Mouse (Mus musculus): ENCODE results near the gene Cobl. TPM values are rescaled to one million over a fixed set of nuclear protein-coding genes. Genes with fewer than 3 reads are reported as not detected.
A peak's percentile ranks its signal among the peaks of the same experiment; 100 is the strongest.

The Cobl gene
- total and polyA plus RNA-seq, 2 experiments from 2014 or later, result 11.5 to 17.4 TPM

GRCm38 (mm10) chr11:12215582-12215981, 249.2 kb downstream of the Cobl start:
- DNase-seq (no peak), ATAC-seq (no peak)
- Histone ChIP-seq H3K4me1 (ENCODE audit: insufficient read depth) (no peaks in the 10 kb centered on the region), H3K9ac (no peak overlapping the region), H3K27ac (ENCODE audit: low read depth, low read length) (no peak overlapping the region), H3K4me3 (ENCODE audit: low read depth, low read length) (no peak overlapping the region), H3K9me3 (ENCODE audit: low read length) (no peaks in the 10 kb centered on the region), H3K36me3 (ENCODE audit: insufficient read depth) (no peaks in the 10 kb centered on the region), H3K4me2 (ENCODE audit: low read depth) (no peak overlapping the region), H3K27me3 (ENCODE audit: insufficient read depth, low read length) (no peaks in the 10 kb centered on the region)
- WGBS, result 97% methylated on average over 1 of the region's 1 CpGs
- no peak for TF ChIP-seq CTCF (IDR thresholded peaks at IDR 0.05; ENCODE audit: low read depth)

DNA sequence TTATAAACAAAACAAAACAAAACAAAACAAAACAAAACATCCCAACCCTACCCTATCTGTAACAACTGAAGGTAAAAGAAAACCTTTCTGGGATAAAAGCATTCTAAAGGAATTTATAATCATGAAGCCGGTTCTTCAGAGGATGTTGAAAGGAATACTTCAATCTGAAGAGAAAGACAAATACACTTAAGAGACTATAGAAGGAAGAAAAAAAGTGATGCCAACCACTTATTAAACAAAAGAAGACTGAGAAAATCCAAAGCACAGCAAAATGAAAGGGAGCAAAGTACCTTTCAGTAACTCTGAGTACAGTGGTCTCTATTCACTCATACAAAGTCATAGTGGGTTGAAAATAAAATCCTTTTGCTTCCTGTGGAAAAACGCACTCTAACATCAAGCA, 256.2 kb downstream of the Cobl start:
- WGBS, result 74% methylated on average over 2 of the region's 2 CpGs
- Histone ChIP-seq H3K36me3 (ENCODE audit: insufficient read depth) (no peaks in the 10 kb centered on the region), H3K27ac (ENCODE audit: low read depth, low read length) (no peak overlapping the region), H3K4me3 (ENCODE audit: low read depth, low read length) (no peak overlapping the region), H3K4me1 (ENCODE audit: insufficient read depth) (no peaks in the 10 kb centered on the region), H3K9ac (no peak overlapping the region), H3K9me3 (ENCODE audit: low read length) (no peaks in the 10 kb centered on the region), H3K27me3 (ENCODE audit: insufficient read depth, low read length) (no peaks in the 10 kb centered on the region), H3K4me2 (ENCODE audit: low read depth) (no peak overlapping the region)
- DNase-seq (no peak), ATAC-seq (no peak)
- TF ChIP-seq CTCF (IDR thresholded peaks at IDR 0.05; ENCODE audit: low read depth), result no peak

- Histone ChIP-seq H3K36me3 (ENCODE audit: insufficient read depth) (no peaks in the 10 kb centered on the region), H3K9me3 (ENCODE audit: low read length) (no peaks in the 10 kb centered on the region), H3K4me2 (ENCODE audit: low read depth) (no peak overlapping the region), H3K27ac (ENCODE audit: low read depth, low read length) (no peak overlapping the region), H3K27me3 (ENCODE audit: insufficient read depth, low read length) (no peaks in the 10 kb centered on the region), H3K4me3 (ENCODE audit: low read depth, low read length) (no peak overlapping the region), H3K9ac (no peak overlapping the region), H3K4me1 (ENCODE audit: insufficient read depth) (no peaks in the 10 kb centered on the region)
- WGBS, result 71% methylated on average over 6 of the region's 6 CpGs
- DNase-seq, result no peak
- TF ChIP-seq CTCF (IDR thresholded peaks at IDR 0.05; ENCODE audit: low read depth), result no peak
- no peak for ATAC-seq
Measured at GRCm38 (mm10) chr11:12205201-12206161, 259.3 kb downstream of the Cobl start.

GRCm38 (mm10) chr11:12199441-12199840, 265.3 kb downstream of the Cobl start:
- H3K36me3 ChIP-seq (ENCODE audit: insufficient read depth), result no peaks in the 10 kb centered on the region
- no peak overlapping the region for H3K27ac ChIP-seq (ENCODE audit: low read depth, low read length)
- H3K9me3 ChIP-seq (ENCODE audit: low read length), result no peaks in the 10 kb centered on the region
- no peaks in the 10 kb centered on the region for H3K4me1 ChIP-seq (ENCODE audit: insufficient read depth)
- H3K4me2 ChIP-seq (ENCODE audit: low read depth), result no peak overlapping the region
- no peak overlapping the region for H3K4me3 ChIP-seq (ENCODE audit: low read depth, low read length)
- no peak for TF ChIP-seq CTCF (IDR thresholded peaks at IDR 0.05; ENCODE audit: low read depth)
- peak; percentile 7 for DNase-seq
- H3K27me3 ChIP-seq (ENCODE audit: insufficient read depth, low read length), result no peaks in the 10 kb centered on the region
- 71% methylated on average over 4 of the region's 4 CpGs for WGBS
- no peak overlapping the region for H3K9ac ChIP-seq
- ATAC-seq, result no peak

DNA sequence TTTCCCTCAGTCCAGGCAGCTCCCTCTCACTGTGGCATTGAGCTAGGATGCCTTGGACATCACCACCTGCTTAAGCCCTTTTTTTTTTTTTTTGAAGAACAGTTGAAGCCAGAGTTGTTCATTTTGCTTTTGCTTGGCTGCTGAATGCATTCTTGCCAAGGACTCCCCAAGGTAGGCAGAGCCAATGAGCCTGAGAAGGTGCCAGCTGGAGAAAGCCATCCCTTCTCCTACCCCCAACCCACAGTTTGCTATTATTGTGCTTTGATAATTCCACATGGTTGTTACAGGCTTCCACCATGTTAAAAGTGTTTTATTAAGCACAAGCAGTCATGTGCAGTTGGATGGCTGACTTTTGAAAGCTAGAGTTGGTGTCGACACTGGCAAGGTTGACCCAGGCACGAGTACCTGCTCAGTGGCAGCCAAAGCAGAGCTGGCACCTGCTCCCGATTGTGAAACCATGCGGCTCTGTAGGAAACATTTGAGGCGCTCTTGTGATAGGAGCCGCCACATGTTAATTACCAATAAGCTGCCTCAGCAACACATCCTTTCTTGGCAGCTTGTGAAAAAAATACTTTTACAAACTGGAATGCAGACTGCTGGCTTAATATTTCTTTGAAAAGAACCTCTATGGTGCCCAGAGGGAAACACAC, 265.9 kb downstream of the Cobl start:
- no peak for TF ChIP-seq CTCF (IDR thresholded peaks at IDR 0.05; ENCODE audit: low read depth)
- Histone ChIP-seq H3K4me1 (ENCODE audit: insufficient read depth) (no peaks in the 10 kb centered on the region), H3K27ac (ENCODE audit: low read depth, low read length) (no peak overlapping the region), H3K4me3 (ENCODE audit: low read depth, low read length) (no peak overlapping the region), H3K27me3 (ENCODE audit: insufficient read depth, low read length) (no peaks in the 10 kb centered on the region), H3K4me2 (ENCODE audit: low read depth) (no peak overlapping the region), H3K36me3 (ENCODE audit: insufficient read depth) (no peaks in the 10 kb centered on the region), H3K9ac (no peak overlapping the region), H3K9me3 (ENCODE audit: low read length) (no peaks in the 10 kb centered on the region)
- 50% methylated on average over 6 of the region's 6 CpGs for WGBS
- DNase-seq (peak; percentile 7), ATAC-seq (peak; percentile 45; the same call in 1 of the 2 replicates)

DNA sequence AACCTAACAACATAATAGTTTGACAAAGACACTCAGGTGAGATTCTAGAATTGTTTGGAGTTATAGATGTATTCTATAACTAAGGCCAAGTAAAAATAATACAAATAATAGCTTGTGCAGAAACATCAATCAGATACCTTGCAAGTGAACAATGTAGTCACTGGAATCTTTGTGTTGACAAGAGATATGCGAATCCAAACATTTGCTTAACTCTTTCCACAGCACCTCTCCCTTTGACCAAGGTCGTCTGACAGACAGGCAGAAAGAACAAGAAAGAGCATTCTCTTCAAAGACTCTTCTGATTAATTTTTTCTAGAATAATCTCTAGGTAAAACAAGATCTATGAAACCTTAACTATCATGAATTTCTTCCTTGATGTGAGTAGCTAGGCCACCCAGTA, 266.7 kb downstream of the Cobl start:
- Histone ChIP-seq H3K27me3 (ENCODE audit: insufficient read depth, low read length) (no peaks in the 10 kb centered on the region), H3K9ac (no peak overlapping the region), H3K4me3 (ENCODE audit: low read depth, low read length) (no peak overlapping the region), H3K36me3 (ENCODE audit: insufficient read depth) (no peaks in the 10 kb centered on the region), H3K4me1 (ENCODE audit: insufficient read depth) (no peaks in the 10 kb centered on the region), H3K4me2 (ENCODE audit: low read depth) (no peak overlapping the region), H3K27ac (ENCODE audit: low read depth, low read length) (no peak overlapping the region), H3K9me3 (ENCODE audit: low read length) (no peaks in the 10 kb centered on the region)
- TF ChIP-seq CTCF (IDR thresholded peaks at IDR 0.05; ENCODE audit: low read depth), result no peak
- WGBS, result 89% methylated on average over 2 of the region's 2 CpGs
- ATAC-seq (no peak), DNase-seq (no peak)

GRCm38 (mm10) chr11:12197542-12197941, 267.2 kb downstream of the Cobl start:
- Histone ChIP-seq H3K9ac (no peak overlapping the region), H3K36me3 (ENCODE audit: insufficient read depth) (no peaks in the 10 kb centered on the region), H3K27ac (ENCODE audit: low read depth, low read length) (no peak overlapping the region), H3K4me3 (ENCODE audit: low read depth, low read length) (no peak overlapping the region), H3K4me2 (ENCODE audit: low read depth) (no peak overlapping the region), H3K9me3 (ENCODE audit: low read length) (no peaks in the 10 kb centered on the region), H3K27me3 (ENCODE audit: insufficient read depth, low read length) (no peaks in the 10 kb centered on the region), H3K4me1 (ENCODE audit: insufficient read depth) (no peaks in the 10 kb centered on the region)
- ATAC-seq, result no peak
- 93% methylated on average over 4 of the region's 4 CpGs for WGBS
- DNase-seq, result no peak
- TF ChIP-seq CTCF (IDR thresholded peaks at IDR 0.05; ENCODE audit: low read depth), result no peak
